Mouse (Mus musculus) kidney, adult 2 months (tissue): ENCODE measurements around the gene Helq.

Source experiments
- CTCF ChIP-seq: fragments of 200-500 bp; conservative IDR thresholded peaks from 2 replicates; pipeline ENCODE4 v1.5.1; 2011; ENCODE audit warnings: low read depth, mild to moderate bottlenecking, control low read depth, low read length, moderate library complexity, mixed read lengths; ENCODE audit not compliant: insufficient read depth, insufficient read length
- POLR2A ChIP-seq: fragments of 200-500 bp; IDR thresholded peaks from one replicate; pipeline ENCODE4 v1.6.1; 2011; ENCODE audit warnings: low read depth, low read length, control low read depth

GRCm38 (mm10) chr5:100719235-100720088 lies 78.9 kb downstream of the Helq start, which contains the start of gene Hpse:
- TF ChIP-seq CTCF (no peak), POLR2A (no peak)
